Mouse (Mus musculus): ENCODE measurements around the gene Sept4. TPM values are rescaled to one million over a fixed set of nuclear protein-coding genes. Genes with fewer than 3 reads are reported as not detected.

The Sept4 gene
- total and polyA plus RNA-seq, 3 experiments, result 1.5 to 2.4 TPM; not detected in 1

DNA sequence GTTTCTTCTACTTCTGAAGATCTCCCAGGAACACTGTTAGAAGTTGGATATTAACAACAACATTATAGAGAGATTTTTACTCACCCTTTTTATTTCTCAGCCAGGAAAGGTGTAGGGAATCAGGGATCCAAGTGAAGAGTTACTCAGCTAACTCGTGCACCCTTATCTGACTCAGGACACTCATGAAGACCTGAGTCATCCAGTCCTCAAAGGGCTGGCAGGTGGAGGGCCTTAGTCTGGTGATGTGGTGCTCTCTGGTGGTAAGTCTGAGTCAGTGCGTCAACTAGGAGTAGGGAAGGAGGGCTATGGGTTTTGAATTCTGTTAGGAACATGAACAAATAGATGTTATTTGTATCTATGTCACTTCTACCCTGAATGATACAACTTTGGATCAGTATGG is 49.4 kb upstream of the Sept4 start:
- H3K27me3 ChIP-seq (ENCODE audit: control insufficient read depth in 1 of 2, insufficient read depth in 2 of 2, low read length in 2 of 2), result no peaks in the 10 kb centered on the region
- TF ChIP-seq ZMIZ1 (IDR thresholded peaks at IDR 0.05; ENCODE audit: low read depth, low read length), result no peak
- TF ChIP-seq GATA1 (IDR thresholded peaks at IDR 0.05; ENCODE audit: low read depth, low read length), result peak; percentile 82
- TF ChIP-seq TBP (IDR thresholded peaks at IDR 0.05; ENCODE audit: low read depth, low read length), result peak; percentile 59; the same call in 1 of the 2 replicates
- TF ChIP-seq SMC3 (IDR thresholded peaks at IDR 0.05; ENCODE audit: low read depth, low read length), result peak; percentile 91
- peak; percentile 89 for TF ChIP-seq JUND (IDR thresholded peaks at IDR 0.05; ENCODE audit: low read depth, low read length)
- TF ChIP-seq POLR2AphosphoS2 (IDR thresholded peaks at IDR 0.05; ENCODE audit: low read length), result no peak
- no peak for TF ChIP-seq NRF1 (IDR thresholded peaks at IDR 0.05; ENCODE audit: insufficient read depth, low read depth, low read length, poor library complexity, severe bottlenecking)
- TF ChIP-seq USF1 (IDR thresholded peaks at IDR 0.05; ENCODE audit: low read depth, low read length), result no peak
- no peak for TF ChIP-seq USF2 (IDR thresholded peaks at IDR 0.05; ENCODE audit: borderline replicate concordance in 1 of 2, insufficient read depth in 1 of 2, low read depth in 1 of 2, low read length in 2 of 2)
- peak; percentile 12; the same call in 1 of the 2 replicates for TF ChIP-seq HCFC1 (IDR thresholded peaks at IDR 0.05; ENCODE audit: low read depth, low read length)
- TF ChIP-seq POLR2AphosphoS5 (IDR thresholded peaks at IDR 0.05; ENCODE audit: borderline replicate concordance, low read depth, low read length), result no peak
- TF ChIP-seq RCOR1 (IDR thresholded peaks at IDR 0.05; ENCODE audit: low read depth, low read length), result no peak
- TF ChIP-seq TCF12 (IDR thresholded peaks at IDR 0.05; ENCODE audit: low read depth, low read length), result 0 out of 2 replicates have a peak, but pooled peaks have one; percentile 27
- no peak for TF ChIP-seq MYB (IDR thresholded peaks at IDR 0.05; ENCODE audit: low read depth, low read length)
- peak; percentile 37; the same call in 1 of the 2 replicates for TF ChIP-seq TAL1 (IDR thresholded peaks at IDR 0.05; ENCODE audit: low read length)
- peak; percentile 63; the same call in 1 of the 2 replicates for TF ChIP-seq MXI1 (IDR thresholded peaks at IDR 0.05; ENCODE audit: low read depth, low read length)
- TF ChIP-seq MAX (IDR thresholded peaks at IDR 0.05; ENCODE audit: low read length), result peak; percentile 51; the same call in 1 of the 2 replicates
- TF ChIP-seq MYC (IDR thresholded peaks at IDR 0.05; ENCODE audit: low read depth, low read length), result peak; percentile 85
- TF ChIP-seq RAD21 (IDR thresholded peaks at IDR 0.05; ENCODE audit: low read depth, low read length), result peak; percentile 100
- peak; percentile 42; the same call in 1 of the 2 replicates for TF ChIP-seq MAFK (IDR thresholded peaks at IDR 0.05; ENCODE audit: borderline replicate concordance, low read depth, low read length)
- TF ChIP-seq MAZ (IDR thresholded peaks at IDR 0.05; ENCODE audit: low read depth, low read length), result no peak
- peak; percentile 33; the same call in 1 of the 2 replicates for TF ChIP-seq BHLHE40 (IDR thresholded peaks at IDR 0.05; ENCODE audit: borderline replicate concordance, low read depth, low read length)
- no peak for TF ChIP-seq KAT2A (conservative IDR thresholded peaks at IDR 0.05; ENCODE audit: low read depth, low read length)
- TF ChIP-seq ELF1 (IDR thresholded peaks at IDR 0.05; ENCODE audit: low read depth, low read length), result no peak
- peak; percentile 67 for TF ChIP-seq ZNF384 (IDR thresholded peaks at IDR 0.05; ENCODE audit: low read depth, low read length)
- peak; percentile 72 for TF ChIP-seq ETS1 (IDR thresholded peaks at IDR 0.05; ENCODE audit: low read depth, low read length)
- no peak for TF ChIP-seq ZKSCAN1 (IDR thresholded peaks at IDR 0.05; ENCODE audit: low read depth, low read length)
- peak; percentile 90 for TF ChIP-seq ZC3H11A (IDR thresholded peaks at IDR 0.05; ENCODE audit: low read depth, low read length)
- TF ChIP-seq EP300 (IDR thresholded peaks at IDR 0.05; ENCODE audit: low read depth in 1 of 2, low read length in 2 of 2), result peak; percentile 65 to 67
- TF ChIP-seq NELFE (IDR thresholded peaks at IDR 0.05; ENCODE audit: low read depth, low read length), result no peak
- peak in 2 of 3 experiments; percentile 83 to 86; a peak in 5 of 6 replicates for TF ChIP-seq CTCF (IDR thresholded peaks at IDR 0.05 in 2 of 3, conservative IDR thresholded peaks at IDR 0.05 in 1 of 3; ENCODE audit: control insufficient read depth in 1 of 3, insufficient read depth in 1 of 3, low read depth in 2 of 3, low read length in 3 of 3, poor library complexity in 1 of 3, severe bottlenecking in 1 of 3)
- no peak for TF ChIP-seq E2F4 (IDR thresholded peaks at IDR 0.05; ENCODE audit: borderline replicate concordance, low read depth, low read length)
- no peak for TF ChIP-seq CHD1 (IDR thresholded peaks at IDR 0.05; ENCODE audit: low read depth, low read length)
- peak; percentile 33; the same call in 1 of the 2 replicates for TF ChIP-seq SIN3A (IDR thresholded peaks at IDR 0.05; ENCODE audit: low read length)
- no peak overlapping the region for H3K27ac ChIP-seq (ENCODE audit: control insufficient read depth, low read depth, low read length)
- no peaks in the 10 kb centered on the region for H3K79me2 ChIP-seq (ENCODE audit: control insufficient read depth, insufficient read depth, low read length, poor library complexity)
- H3K9ac ChIP-seq (ENCODE audit: control insufficient read depth, low read depth, low read length, poor library complexity, severe bottlenecking), result no peak overlapping the region
- DNase-seq (ENCODE audit: low read depth, low spot score), result peak; percentile 93
- H3K4me1 ChIP-seq (ENCODE audit: control insufficient read depth in 1 of 2, insufficient read depth in 2 of 2, low read length in 2 of 2), result peaks cover 10 to 15% of the 10 kb centered on the region in 2 experiments
- no peaks in the 10 kb centered on the region for H3K9me3 ChIP-seq (replicated peaks; ENCODE audit: insufficient read depth, low read length)
- peaks cover 0 to 25% of the 10 kb centered on the region in 2 experiments; a peak in 2 of 4 replicates for H3K36me3 ChIP-seq (ENCODE audit: control insufficient read depth in 1 of 2, insufficient read depth in 2 of 2, low read length in 2 of 2)
- no peak overlapping the region for H3K4me3 ChIP-seq (ENCODE audit: control insufficient read depth in 1 of 2, insufficient read depth in 1 of 2, low read depth in 2 of 2, low read length in 2 of 2)

Data from MEL (cell line).